Mouse (Mus musculus): ENCODE results near the gene Cdk18.

DNA sequence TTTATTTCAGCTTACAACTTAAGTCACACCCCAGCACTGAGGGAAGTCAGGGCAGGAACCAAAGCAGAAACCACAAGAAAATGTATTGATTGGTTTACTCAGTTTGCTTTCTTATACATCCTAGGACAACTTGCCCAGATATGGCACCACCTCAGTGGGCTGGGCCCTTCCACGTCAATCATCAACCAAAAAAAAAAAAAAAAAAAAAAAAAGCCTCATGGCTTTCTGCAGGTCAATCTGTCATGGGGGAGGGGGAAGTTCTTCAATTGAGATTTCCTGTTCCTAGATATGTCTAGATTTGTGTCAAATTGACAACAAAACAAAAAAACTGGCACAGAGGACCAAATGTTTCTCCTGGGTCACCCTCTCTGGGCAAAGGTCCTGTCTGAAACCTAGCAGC, 41.4 kb downstream of the Cdk18 start:
- TF ChIP-seq CTCF (IDR thresholded peaks at IDR 0.05; ENCODE audit: low read depth) (no peak), EP300 (IDR thresholded peaks at IDR 0.05; ENCODE audit: low read depth) (no peak)

Data from heart, postnatal 0 days (tissue).